Mouse (Mus musculus) CD4-positive, CD25-positive, alpha-beta regulatory T cell, adult 4 months (primary cell): Measurements from ENCODE around the gene Pbxip1. TPM values are rescaled to one million over a fixed set of nuclear protein-coding genes. Genes with fewer than 3 reads are reported as not detected.
A peak's percentile ranks its signal among the peaks of the same experiment; 100 is the strongest.

Experiments used
- ATAC-seq: one replicate; pipeline ENCODE4 v1.8.0; 2017
- polyA plus RNA-seq, 2 experiments: library from polyadenylated mRNA; unstranded; fragments of 100-300 nt; shearing (Covaris generic); gene quantifications; one replicate each; pipeline ENCODE4 v1.2.1; 2017

The Pbxip1 gene
- polyA plus RNA-seq, 2 experiments from 2014 or later, result 41.4 to 52.4 TPM

- no peak for ATAC-seq
Observed at GRCm38 (mm10) chr3:89434532-89434931, 2.0 kb upstream of the Pbxip1 start.

- ATAC-seq, result no peak
Observed at GRCm38 (mm10) chr3:89435041-89435440, 1.5 kb upstream of the Pbxip1 start.

GRCm38 (mm10) chr3:89437269-89437668 lies 763 bp downstream of the Pbxip1 start:
- peak; percentile 70 for ATAC-seq

- no peak for ATAC-seq
Observed at GRCm38 (mm10) chr3:89440691-89441090, 4.2 kb downstream of the Pbxip1 start.

- ATAC-seq, result peak; percentile 59
Observed at GRCm38 (mm10) chr3:89448720-89449537, 12.4 kb downstream of the Pbxip1 start.

GRCm38 (mm10) chr3:89449541-89449940 lies 13.0 kb downstream of the Pbxip1 start:
- peak; percentile 66 for ATAC-seq

GRCm38 (mm10) chr3:89451916-89452315 lies 15.4 kb downstream of the Pbxip1 start:
- ATAC-seq, result no peak

GRCm38 (mm10) chr3:89454401-89455177 lies 18.1 kb downstream of the Pbxip1 start, which contains the start of gene Pmvk:
TSS of gene Pmvk (plus strand) at chr3:89454541.
- no peak for ATAC-seq

GRCm38 (mm10) chr3:89455786-89456285 lies 19.3 kb downstream of the Pbxip1 start:
- no peak for ATAC-seq

- ATAC-seq, result peak; percentile 50
Observed at GRCm38 (mm10) chr3:89456726-89457665, 20.5 kb downstream of the Pbxip1 start.

- ATAC-seq, result peak; percentile 70
Observed at GRCm38 (mm10) chr3:89458372-89458964, 22.0 kb downstream of the Pbxip1 start.

- peak; percentile 90 for ATAC-seq
Observed at GRCm38 (mm10) chr3:89458965-89459807, 22.7 kb downstream of the Pbxip1 start.

GRCm38 (mm10) chr3:89468268-89468667 lies 31.8 kb downstream of the Pbxip1 start:
- no peak for ATAC-seq

GRCm38 (mm10) chr3:89472280-89472679 lies 35.8 kb downstream of the Pbxip1 start:
- no peak for ATAC-seq

- no peak for ATAC-seq
Observed at GRCm38 (mm10) chr3:89473838-89474237, 37.3 kb downstream of the Pbxip1 start.

GRCm38 (mm10) chr3:89479055-89479454 lies 42.5 kb downstream of the Pbxip1 start:
- ATAC-seq, result no peak

- no peak for ATAC-seq
Observed at GRCm38 (mm10) chr3:89481488-89481887, 45.0 kb downstream of the Pbxip1 start.

- no peak for ATAC-seq
Observed at GRCm38 (mm10) chr3:89482249-89482648, 45.7 kb downstream of the Pbxip1 start.

- ATAC-seq, result peak; percentile 82
Observed at GRCm38 (mm10) chr3:89484766-89485524, 48.4 kb downstream of the Pbxip1 start.

- ATAC-seq, result no peak
Observed at GRCm38 (mm10) chr3:89486111-89486510, 49.6 kb downstream of the Pbxip1 start.
